Mouse (Mus musculus) neural tube, embryonic 10.5 days (tissue): ENCODE measurements around the gene Cherp.

ENCODE experiments used
- DNase-seq: peaks from one replicate; pipeline ENCODE4 v3.0.0-alpha.2; 2017; ENCODE audit warnings: low spot score; ENCODE audit errors: extremely low spot score

Gene Cherp

DNA sequence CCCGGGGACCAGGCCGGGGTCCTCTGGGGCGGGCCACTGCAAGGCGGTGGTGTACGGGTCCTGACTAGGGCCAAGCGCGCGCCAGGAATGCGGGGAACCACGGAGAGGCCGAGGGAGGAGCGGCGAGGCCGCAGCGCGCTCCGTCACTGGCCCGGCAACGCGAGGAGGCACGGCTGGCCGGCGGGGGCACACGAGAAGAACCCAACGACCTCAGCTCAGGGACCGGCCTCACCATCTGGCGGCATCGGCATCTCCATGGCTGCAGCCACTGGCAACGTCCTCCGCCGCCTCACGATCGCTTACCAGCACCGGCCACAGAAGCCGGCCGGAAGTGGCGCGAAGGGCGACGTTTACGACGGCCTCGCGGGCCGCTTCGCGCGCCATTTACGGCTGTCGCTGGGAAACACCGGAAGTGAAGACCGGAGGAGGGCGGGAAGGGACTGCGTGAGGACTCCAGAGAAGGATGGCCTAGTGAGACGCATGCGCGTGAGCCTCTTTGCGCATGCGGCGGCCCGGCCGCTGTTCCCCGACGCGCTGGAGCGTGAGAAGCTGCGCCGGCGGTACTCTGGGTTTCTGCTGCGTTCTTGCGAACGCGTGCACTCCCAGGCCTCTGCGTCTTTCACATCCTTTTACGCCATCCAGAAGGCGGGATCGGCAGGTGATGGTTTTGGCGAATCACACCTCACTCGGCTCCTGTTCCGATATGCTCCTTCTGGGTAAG lies at the start of gene Cherp:
Gene Cherp, minus strand, starts transcription at position 401 of the 721 bp plus-strand sequence.
- peak; percentile 98 for DNase-seq

- DNase-seq, result no peak
These were observed 46.9 kb upstream of the Cherp start for GRCm38 (mm10) chr8:72521888-72522287.

GRCm38 (mm10) chr8:72517421-72517988 lies 42.5 kb upstream of the Cherp start:
- no peak for DNase-seq

GRCm38 (mm10) chr8:72513158-72513557 lies 38.1 kb upstream of the Cherp start:
- no peak for DNase-seq

- DNase-seq, result no peak
These were observed 37.6 kb upstream of the Cherp start for GRCm38 (mm10) chr8:72512648-72513047.

- no peak for DNase-seq
These were observed 32.5 kb upstream of the Cherp start for GRCm38 (mm10) chr8:72507505-72507904.

DNA sequence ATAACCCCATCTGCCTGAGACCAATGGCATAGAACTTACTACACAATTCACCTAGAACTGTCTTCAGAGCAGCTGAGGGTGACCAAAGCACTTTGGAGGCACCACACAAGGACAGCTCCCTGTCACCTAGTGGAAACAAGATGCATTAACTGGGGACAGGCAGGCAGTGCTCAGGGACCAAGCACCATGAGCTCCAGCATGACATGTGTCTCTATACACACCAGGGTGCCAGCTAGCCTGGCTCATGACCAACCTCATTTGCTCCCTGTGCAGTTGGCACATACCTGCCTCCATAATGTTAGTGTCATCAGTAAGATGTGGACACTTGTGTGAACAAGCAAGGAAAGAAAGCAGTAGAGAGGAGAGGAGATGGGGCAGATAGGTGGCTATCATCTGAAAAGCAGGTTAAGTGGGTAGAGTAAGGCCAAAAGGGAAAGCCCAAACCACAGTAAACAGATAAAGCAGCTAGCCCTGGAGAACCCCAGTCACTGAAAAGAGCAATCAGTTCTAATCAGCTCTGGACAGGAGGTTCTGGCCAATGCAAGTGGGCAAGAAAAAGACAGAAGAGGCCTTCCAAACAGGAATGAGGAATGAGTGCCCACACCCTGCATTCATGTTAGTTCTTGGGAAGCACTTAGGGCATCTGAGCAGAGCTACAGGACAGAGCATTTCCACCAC lies 29.8 kb upstream of the Cherp start:
- DNase-seq, result no peak

DNA sequence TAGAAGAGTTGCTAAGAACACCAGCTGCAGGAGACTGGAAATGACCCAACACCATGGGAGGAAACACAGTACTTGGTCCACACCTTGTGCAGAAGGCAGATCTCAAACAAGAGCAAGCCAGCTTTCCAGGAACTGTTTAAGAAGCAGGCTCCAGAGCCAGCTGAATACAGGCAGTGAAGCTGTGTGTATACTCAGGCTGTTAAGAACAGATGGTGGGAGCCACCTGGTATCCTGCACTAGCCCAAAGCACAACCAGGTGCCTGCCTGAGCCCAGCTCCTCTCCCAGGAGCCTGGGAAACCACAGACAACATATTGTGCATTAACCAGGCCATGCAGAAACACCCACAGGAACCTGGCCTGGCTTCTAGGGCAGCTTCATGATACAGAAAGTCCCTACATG lies 29.1 kb upstream of the Cherp start:
- DNase-seq, result no peak

- DNase-seq, result no peak
These were observed 25.5 kb upstream of the Cherp start for GRCm38 (mm10) chr8:72500521-72500931.

DNA sequence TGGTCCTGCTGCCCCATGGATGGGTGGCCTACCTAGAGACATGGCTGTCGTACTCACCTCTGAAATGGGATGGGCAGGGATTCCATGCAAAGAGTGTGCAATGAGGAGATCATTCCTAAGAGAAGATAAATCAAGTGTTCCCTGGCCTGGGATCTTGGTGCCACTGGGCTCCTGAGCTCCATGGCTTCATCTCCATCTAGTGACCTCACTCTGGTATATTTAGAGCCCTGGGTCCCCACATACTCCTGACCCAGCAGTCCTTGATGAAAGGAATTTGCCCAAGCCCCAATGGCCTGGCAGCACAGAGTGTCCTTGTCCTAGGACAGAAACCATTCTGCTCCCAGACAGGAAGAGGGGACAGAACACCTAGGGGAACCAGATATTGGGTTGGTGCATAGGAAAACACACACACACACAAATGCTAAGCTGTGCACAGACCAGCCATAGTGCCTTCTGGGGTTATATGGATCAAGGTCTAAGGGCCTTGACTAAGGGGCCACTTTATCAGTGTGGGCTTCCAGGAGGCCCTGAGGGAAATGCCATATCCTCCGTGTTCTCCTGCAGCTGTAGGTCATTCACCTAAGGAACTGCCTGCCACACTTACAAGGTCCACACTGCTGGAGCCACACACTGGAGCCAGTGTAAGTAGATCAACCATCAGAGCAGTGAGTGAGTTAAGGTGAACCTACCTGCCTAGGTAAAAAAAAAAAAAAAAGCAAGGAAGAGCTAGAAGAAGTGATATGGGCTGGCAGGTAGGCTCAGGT lies 24.7 kb upstream of the Cherp start:
- no peak for DNase-seq

- DNase-seq, result no peak
These were observed 23.5 kb upstream of the Cherp start for GRCm38 (mm10) chr8:72498527-72498926.

DNA sequence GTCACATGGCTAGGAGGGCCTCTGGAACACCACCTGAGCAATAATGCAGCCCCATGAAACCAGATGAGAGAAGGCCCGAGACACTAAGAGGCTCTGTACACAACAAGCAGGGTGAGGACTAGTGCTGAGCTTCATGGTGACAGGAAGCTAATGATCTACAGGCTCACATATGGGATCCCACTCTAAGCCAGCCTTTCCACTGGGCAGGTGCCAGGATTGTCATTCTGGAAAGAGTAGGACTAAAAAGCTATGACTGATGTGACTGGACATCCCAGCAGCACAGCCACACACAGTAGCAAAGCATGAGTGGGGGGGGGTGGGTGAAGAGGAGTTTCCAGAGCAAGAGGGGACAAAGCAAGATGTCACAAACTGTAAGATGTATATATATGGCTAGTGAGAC lies 22.9 kb upstream of the Cherp start:
- DNase-seq, result no peak

- no peak for DNase-seq
These were observed 21.2 kb upstream of the Cherp start for GRCm38 (mm10) chr8:72496217-72496616.

- DNase-seq, result no peak
These were observed 20.5 kb upstream of the Cherp start for GRCm38 (mm10) chr8:72495411-72496111.

GRCm38 (mm10) chr8:72493381-72493780 lies 18.4 kb upstream of the Cherp start:
- DNase-seq, result no peak

GRCm38 (mm10) chr8:72492622-72493081 lies 17.6 kb upstream of the Cherp start:
- DNase-seq, result peak; percentile 99

DNA sequence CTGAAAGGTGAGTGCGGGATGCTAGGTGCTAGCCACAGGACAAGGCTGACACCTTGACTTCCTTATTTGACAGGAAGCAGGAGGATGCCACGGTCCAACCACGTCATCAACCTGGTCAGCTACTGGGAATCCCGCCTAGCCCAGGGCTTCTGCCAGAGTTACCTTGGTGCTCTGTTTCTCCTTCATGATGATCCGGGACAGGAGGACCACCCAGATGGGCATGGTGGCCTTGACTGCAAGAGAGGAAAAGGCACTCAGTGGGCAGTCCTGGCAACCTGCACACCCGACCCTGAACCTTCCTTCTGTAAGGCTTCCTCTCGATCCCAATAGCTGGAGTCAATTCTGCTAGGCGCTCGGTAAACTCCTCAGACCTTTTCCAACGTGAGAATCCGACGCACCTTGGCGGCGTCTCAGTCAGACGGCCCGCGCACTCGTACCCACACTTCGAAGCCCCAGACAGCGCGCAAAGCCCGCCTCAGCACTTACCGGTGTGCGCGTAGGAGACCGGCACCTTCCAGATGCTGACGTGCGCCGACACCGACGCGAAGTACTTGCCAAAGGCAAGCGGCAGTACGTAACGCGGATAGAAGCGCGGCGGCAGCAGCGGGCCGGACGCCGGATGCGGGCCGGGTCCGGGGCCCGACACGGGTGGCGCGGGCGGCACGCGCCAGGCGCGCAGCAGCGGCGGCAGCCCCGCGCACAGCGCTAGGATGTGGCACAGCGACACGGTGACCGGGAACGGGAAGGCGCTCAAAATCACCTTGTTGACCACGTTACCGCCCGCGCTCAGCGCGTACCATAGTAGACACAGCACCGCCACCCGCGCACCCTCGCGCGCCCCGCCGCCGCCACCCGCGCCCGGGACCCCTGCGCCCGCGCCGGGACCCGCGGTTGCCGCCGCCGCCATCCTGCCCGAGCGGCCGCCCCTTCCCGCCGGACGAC lies 16.9 kb upstream of the Cherp start, which contains the start of gene Slc35e1:
Gene Slc35e1, minus strand, starts transcription at position 935 of the 942 bp plus-strand sequence.
- DNase-seq, result peak; percentile 45

- no peak for DNase-seq
These were observed 16.0 kb upstream of the Cherp start for GRCm38 (mm10) chr8:72491017-72491416.

DNA sequence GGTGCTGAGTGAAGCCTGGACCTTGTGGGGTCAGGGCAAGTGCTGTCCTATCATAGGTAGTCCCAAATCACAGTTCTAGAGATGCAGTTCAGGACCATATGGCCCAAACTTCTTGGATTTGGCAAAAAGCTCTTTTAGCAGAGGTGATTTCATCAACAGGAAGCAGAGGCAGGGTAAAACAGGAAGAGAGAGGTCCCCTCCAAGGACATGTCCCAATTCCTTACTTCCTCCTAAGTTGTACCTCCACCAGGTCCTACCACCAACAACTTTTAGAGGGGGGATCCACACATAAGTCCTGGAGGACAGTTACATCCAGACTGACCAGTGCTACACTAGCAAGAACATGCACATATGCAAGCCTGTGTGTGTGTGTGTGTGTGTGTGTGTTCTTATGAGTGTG lies 12.0 kb upstream of the Cherp start:
- DNase-seq, result no peak
